Mouse (Mus musculus) spleen, embryonic (tissue): ENCODE measurements around the gene Zfp846.

ENCODE experiments used
- CTCF ChIA-PET: fragments of 350-600 bp; sonication (Branson Sonifier 250); formaldehyde crosslinking; loops from one replicate; lab custom pipeline; 2022; lab: Charles Lee

Zfp846 gene

DNA sequence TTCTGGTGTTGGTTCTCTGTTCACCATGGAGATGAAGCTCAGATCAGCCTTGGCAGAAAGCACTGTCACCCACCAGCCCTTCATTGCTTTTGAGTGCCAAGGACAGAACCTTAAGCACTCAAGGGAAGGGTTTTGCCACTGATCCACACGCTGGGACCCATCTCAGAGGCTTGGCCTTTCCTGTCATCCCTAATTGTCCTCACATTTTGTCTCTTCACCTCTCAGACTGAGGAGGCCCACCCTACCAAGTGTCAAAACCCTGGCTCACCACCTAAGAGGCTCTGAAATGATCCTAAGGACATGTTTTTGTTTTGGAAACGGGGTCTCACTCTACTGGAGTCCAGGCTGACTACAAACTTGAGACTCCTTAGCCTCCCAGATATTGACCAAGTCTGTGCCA, 55.7 kb downstream of the Zfp846 start:
- CTCF ChIA-PET = no interaction called here

DNA sequence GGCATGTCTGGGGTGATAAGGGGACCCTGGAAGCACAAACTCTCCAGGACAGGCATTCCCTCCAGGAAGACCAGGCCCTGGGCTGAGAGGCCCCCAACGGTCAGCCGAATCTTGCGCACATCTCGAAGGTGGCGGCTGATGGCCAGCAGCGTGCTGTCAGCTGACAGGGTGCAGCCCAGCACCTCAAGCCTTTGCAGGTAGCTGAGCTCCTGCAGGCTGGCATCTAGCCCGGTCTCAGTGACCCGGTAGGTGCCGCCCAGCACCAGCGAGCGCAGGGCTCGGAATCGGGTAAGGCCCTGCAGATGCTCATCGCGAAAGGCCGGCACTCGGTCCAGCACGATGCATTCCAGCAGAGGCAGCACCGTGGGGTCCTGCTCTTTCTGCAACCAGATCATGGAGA, 57.5 kb downstream of the Zfp846 start:
- CTCF ChIA-PET = no interaction called here

DNA sequence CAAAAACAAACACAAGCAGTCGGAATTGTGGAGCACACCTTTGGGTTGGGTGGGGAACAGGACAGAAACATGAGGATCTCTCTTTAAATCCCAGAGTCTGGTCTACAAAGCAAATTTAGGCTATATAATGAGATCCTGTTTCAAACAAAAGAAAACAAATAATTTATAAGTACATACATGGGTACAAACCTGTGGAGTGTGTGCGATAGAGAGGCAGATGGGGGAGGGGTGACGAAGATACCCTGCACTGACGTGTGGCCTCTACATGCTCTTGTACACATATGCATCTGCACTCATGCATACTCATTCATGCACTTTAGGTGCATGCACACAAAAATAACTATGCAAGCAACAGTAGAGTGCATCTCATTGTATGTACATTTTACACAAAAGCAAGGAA, 58.4 kb downstream of the Zfp846 start:
- CTCF ChIA-PET = interaction anchor here (0.6 kb wide), 1 partner anchor 1606 kb away, joined by 6 read pairs; no protein-coding TSS in a partner anchor

DNA sequence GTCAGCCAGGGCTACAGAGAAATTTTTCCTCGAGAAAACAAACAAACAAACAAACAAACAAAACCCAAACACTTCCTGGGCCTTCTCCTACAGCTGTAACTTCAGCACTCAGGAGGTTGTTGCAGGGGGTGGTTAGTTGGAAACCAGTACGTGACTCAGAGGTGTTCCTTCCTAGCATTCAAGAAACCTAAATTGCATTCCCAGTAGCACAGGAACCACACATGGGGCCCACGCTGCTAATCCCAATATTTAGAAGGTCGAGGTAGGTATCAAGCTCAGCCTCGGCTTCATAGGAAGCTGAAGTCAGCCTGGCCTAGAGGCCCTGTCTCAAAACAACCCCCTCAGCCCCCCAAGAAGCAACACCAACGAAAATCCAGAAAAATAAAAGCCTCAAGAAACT, 60.4 kb downstream of the Zfp846 start:
- CTCF ChIA-PET = no interaction called here

DNA sequence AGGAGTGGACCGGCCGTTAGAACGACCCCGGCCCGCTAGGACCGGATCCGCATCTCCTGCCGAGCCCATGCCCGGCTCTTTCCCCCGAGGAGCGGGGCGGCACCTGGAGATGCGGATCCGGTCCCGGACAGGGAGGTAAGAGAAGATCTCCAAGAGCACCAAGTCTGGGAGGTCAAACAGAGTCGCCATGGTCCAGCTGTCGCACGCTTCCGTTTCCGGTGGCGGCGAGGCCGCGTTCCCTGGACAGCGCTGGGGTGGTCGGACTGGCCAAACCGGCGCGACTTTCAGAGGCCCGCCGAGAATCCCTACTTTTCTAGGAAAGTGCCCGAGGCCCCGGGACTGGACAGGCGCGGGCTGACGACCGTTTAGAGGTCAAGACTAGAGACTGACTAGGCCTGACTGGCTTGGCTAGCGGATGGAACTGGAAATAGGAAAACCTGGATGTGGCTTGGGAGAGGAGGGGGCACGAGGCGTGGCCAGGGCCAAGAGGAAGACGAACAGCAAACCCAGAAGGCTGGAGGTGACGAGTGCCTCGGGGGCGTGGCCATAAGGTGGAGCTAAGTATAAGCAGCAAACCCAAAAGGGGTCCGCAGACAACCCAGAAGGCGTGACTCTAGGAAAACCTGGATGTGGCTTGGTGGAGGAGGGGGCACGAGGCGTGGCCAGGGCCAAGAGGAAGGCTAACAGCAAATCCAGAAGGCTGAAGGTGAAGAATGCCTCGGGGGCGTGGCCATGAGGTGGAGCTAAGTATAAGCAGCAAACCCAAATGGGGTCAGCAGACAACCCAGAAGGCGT, 61.2 kb downstream of the Zfp846 start, which contains the start of gene Ubl5:
TSS of gene Ubl5 (plus strand) at position 778 of the 795 bp plus-strand sequence.
- CTCF ChIA-PET = no interaction called here

DNA sequence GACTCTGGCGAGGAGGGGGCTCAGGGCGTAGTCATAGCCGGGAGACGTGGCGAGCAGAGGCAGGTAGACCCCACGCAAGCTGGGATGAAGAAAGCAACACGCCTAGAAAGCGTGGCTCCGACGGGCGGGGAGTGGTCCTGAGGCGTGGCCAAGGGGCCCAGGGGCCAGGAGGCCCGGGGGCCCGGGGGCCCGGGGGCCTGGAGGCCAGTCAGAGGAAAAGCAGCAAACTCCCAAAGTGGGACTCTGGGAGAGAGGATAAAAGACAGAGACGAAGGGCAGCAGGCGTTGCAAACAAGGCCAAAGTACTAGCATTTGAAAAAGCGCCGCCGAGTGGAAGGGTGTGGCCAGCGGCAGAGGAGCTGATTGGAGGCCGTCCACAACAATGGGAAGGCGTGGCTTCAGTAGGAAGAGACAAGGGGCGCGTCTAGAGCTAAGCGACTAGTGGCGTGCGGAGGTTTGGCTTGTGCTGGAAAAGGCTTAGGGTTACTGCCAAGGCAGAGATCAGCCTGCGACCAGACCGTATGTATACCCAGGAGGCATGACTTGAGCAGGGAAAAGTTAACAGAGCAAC, 61.9 kb downstream of the Zfp846 start:
- CTCF ChIA-PET = no interaction called here

DNA sequence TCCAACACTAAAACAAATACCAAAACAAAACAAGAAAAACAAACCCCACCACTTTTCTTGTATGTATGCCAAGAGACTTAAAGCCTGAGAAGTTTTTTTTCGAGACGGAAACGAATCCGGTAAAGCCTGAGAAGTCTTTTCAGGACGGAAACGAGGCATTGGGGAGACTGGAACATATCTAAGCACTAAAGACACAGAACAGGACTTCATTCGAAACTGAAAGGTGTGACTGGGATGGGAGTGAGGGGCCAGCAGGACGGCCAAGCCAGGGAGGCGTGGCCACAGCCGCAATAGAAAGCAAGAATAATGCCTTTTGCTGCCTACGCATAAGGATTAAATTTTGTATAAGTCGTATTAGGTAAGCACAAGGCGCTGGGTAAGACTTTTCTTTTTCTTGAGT, 62.7 kb downstream of the Zfp846 start:
- CTCF ChIA-PET = no interaction called here

DNA sequence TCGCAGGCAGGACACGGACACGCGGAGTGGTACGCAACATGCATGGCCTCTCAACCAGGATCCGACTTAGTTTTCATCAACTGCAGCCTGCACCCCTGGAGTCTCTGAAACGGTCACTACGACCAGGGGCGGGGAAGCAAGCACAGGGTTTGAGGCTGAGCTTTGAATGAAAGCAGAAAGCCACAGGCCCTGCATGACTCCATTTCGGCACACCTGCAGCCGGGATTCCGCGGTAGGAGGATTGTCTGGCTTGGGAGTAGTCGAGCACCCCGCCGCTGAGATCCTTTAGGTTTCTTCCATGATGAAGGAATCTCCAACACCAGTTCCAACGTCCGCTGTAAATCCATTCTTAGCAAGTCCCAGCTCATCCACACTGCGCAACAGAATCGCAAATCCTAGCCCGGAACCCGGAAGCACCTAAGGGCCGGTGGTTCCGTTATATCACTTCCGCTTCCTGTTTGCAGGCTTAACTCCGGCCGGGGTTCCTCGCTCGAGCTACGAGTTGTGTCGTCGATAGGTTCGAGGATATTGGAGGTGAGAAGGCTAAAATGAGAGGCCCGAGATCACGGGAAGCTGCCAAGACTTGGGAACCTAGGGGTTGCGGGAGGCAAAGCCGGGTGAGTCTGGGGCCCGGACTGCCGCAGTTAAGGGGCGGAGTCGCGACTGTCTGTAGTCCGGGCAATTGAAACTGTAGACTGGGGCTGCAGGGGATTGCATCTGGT, 63.4 kb downstream of the Zfp846 start, which contains the start of gene Fbxl12:
TSS of gene Fbxl12 (minus strand) at position 408 of the 722 bp plus-strand sequence.
- CTCF ChIA-PET = no interaction called here

DNA sequence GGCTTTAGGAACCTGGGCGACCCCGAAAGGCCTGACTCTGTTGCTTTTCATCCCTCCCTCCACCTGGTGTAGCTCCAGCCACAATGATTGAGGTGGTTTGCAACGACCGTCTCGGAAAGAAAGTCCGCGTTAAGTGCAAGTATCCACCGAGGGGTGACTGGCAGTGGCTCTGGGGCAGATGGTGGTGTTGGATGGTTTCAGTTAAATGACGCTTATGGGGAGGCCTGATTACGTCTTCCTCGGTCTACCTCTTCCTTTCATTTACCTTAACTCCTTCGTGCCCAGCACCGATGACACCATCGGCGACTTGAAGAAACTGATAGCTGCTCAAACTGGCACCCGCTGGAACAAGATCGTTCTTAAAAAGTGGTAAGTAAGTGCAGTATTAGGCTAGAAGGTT, 64.0 kb downstream of the Zfp846 start:
- CTCF ChIA-PET = no interaction called here

DNA sequence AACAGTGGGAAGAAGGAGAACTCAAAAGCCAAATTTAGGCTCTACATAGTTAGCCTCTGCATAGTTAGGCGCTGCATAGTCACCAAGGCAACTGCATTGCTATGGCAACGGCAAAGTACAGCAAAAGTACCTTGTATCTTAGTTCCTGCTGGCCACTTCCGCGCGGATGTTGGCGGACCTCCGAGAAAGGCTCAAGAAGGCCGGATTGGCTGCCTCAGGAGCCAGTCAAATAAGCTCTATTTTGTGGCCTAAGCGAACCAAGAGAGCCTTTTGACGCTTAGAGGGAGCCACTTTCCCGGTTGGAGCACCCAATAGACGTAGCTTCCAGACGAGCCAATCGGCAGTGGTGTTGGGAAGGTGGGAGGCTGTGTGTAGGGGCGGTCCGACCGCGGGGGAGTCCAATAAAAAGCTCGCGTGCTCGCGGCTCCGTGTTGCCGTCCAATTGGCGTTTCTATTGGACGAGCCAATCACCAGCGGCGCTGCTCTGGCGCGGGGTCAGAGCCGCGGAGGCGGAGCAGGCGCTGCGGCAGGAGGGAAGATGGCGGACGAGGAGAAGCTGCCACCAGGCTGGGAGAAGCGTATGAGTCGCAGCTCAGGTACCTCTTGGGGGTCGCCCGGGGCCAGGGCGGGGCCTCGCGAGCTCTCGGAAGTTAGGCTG, 70.6 kb downstream of the Zfp846 start, which contains the start of gene Pin1:
TSS of gene Pin1 (plus strand) at position 494 of the 658 bp plus-strand sequence.
- CTCF ChIA-PET = no interaction called here

DNA sequence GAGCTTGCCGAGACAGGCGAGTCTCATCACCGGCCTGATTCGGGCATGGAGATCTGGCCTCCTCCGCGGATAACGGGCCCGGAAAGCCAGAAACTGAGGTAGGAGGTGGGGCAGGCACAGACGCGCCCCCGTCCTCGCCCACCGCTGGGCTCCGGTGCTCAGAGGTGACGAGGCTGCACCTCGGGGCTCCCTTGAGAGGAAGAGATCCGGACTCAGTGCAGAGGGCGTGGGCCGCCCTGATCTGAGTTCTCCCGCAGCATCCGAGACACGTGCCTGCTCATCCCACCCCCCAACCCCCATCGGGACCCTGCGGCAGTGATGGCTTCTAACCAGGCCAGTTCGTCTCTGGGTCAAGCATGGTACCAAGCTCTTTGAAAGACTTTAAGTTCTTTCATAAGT, 71.2 kb downstream of the Zfp846 start:
- CTCF ChIA-PET = no interaction called here

DNA sequence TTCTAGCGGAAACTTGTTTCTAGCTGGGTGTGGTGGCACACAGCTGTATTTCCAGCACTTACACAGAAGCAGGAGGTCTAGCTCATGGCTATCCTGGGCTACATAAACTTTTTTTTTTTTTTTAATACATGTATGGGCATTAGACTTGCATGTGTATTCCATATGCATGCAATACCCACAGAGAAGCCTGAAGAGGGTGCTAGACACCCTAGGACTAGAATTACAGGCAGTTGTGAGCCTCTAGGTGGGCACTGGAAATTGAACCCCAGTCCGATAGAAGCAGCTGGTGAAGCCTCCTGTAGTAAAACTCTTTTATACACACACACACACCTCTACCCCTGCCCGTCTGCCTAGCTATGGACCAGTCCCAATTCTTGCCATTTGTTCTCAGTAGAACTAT, 72.8 kb downstream of the Zfp846 start:
- CTCF ChIA-PET = no interaction called here
